Mouse (Mus musculus) spleen, adult 18-20 months (tissue): ENCODE data around the gene Gm8994.

ENCODE experiments used
- DNase-seq, 2 experiments: peaks; one replicate each; pipeline ENCODE4 v3.0.0; 2022; ENCODE audit warnings: mixed read lengths in 2 of 2

The Gm8994 gene

DNA sequence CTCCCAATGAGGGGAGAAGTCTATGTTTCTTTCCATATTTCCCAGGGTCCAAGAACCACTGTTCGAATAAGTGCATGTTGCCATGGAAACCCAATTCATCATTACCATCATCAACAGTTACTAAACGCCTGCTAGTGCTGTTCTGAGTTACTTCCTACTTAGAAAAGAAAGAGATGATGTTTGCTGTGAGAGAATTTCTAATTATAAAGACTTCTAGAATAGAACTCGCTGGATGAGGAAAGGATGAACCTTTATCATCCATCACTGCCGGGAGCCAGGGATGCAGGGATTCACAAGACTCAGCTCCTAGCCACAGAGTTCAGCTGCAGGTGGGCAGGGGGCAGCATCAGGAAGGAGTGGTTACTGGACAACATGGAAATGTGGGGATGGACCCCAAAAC, 36.7 kb downstream of the Gm8994 start:
- DNase-seq = no peak

DNA sequence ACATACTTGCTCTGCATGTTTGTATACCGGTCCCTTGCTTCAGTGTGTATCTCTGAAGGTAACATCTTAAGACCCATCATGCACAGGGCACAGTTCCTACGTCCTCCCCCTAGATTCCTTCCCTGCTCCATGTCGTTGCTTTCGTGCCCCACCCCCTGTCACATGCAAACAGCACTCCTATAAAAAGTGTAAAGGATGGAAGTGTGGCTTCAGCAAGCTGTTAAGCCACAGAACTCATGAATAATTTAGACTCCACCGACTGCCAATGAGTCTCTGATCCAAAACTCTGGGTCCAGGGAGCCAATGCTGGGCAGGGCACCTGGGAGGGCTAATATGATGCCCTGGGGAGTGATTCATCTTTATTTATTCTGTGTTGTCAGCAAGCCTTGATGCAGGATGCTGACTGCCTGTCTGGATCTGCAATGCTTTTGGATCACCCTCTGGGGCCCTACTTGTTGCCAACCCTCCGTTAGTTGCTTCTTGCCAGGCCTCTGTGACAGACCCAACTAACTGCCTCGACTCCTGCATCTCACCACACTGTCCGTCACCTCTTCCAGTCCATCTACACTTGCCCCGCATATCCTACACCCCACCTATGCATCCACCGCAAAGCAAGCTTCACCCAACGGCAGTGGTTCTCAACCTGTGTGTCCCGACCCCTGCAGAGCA, 37.2 kb downstream of the Gm8994 start:
- no peak for DNase-seq

- no peak for DNase-seq
Observed at GRCm38 (mm10) chr6:136376097-136376496, 48.8 kb downstream of the Gm8994 start.
